Mouse (Mus musculus) small intestine, adult 2 months (tissue): Measurements from ENCODE around the gene Psmb11.

ENCODE experiments used
- CTCF ChIP-seq: fragments of 200-500 bp; IDR thresholded peaks from 2 replicates; pipeline ENCODE4 v1.5.1; 2012; ENCODE audit warnings: low read depth, mild to moderate bottlenecking, control low read depth, inconsistent platforms, low read length, moderate library complexity, mixed read lengths; ENCODE audit not compliant: insufficient replicate concordance, insufficient read length; ENCODE audit errors: extremely low read depth
- POLR2A ChIP-seq: fragments of 200-500 bp; IDR thresholded peaks from 2 replicates; pipeline ENCODE4 v1.6.1; 2012; ENCODE audit warnings: low read depth, mild to moderate bottlenecking, control low read depth, inconsistent platforms, low read length, moderate library complexity

- TF ChIP-seq CTCF = peak; percentile 87; the same call in 1 of the 2 replicates
- TF ChIP-seq POLR2A = no peak
These were observed 15.7 kb downstream of the Psmb11 start for GRCm38 (mm10) chr14:54636954-54637353.
